Mouse (Mus musculus) bone marrow, adult 2 months (tissue): ENCODE measurements around the gene Gm10490.

Source experiments
- CTCF ChIP-seq: fragments of 200-500 bp; IDR thresholded peaks from 2 replicates; pipeline ENCODE4 v1.5.1; 2011; ENCODE audit warnings: low read length, control low read depth; ENCODE audit not compliant: control insufficient read depth, insufficient read depth
- POLR2A ChIP-seq: fragments of 200-500 bp; IDR thresholded peaks from 2 replicates; pipeline ENCODE4 v1.6.1; 2011; ENCODE audit warnings: low read depth, mild to moderate bottlenecking, control low read depth, low read length, borderline replicate concordance; ENCODE audit not compliant: control insufficient read depth

DNA sequence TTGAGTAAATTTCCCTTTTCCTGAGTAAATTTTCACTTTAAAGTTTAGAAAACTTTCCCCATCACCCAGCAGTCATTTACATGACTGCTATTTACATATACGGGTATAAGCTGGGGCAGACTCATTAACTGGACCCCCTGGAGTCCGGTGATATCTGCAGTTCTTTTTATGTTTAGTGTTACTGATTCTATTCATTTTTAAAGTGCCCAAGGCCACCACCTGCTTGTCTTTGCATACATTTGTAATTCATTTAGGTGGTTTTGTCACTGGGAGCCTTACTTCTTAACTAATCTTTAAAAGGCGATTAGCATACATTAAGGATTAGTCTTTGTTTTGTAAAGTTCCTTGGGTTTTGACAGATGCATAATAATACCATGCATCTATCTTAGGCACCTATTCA lies 39.5 kb upstream of the Gm10490 start:
- TF ChIP-seq CTCF: no peak
- no peak for TF ChIP-seq POLR2A
